Mouse (Mus musculus) neural tube, embryonic 13.5 days (tissue): ENCODE results near the gene Vsir. TPM values are rescaled to one million over a fixed set of nuclear protein-coding genes. Genes with fewer than 3 reads are reported as not detected.
A peak's percentile ranks its signal among the peaks of the same experiment; 100 is the strongest.

Experiments used
- ATAC-seq: fragments of 200-750 bp; cut with Nextera tagmentation; 2 replicates; pipeline ENCODE4 v1.8.0; 2017; ENCODE audit warnings: low read depth, mild to moderate bottlenecking, moderate TSS enrichment, moderate library complexity
- H3K27ac ChIP-seq: fragments of 300-500 bp; sonication (generic); replicated peaks from 2 replicates; pipeline ENCODE4 v1.5.1; 2015; ENCODE audit warnings: moderate library complexity, mild to moderate bottlenecking, inconsistent platforms
- H3K27me3 ChIP-seq: fragments of 300-500 bp; sonication (generic); 2 replicates; pipeline ENCODE4 v1.6.1; 2015; ENCODE audit warnings: mild to moderate bottlenecking, inconsistent platforms
- H3K36me3 ChIP-seq: fragments of 300-500 bp; sonication (generic); 2 replicates; pipeline ENCODE4 v1.6.1; 2015; ENCODE audit warnings: mild to moderate bottlenecking, inconsistent platforms
- H3K4me1 ChIP-seq: fragments of 300-500 bp; sonication (generic); replicated peaks from 2 replicates; pipeline ENCODE4 v1.6.1; 2015; ENCODE audit warnings: inconsistent platforms
- H3K4me2 ChIP-seq: fragments of 300-500 bp; sonication (generic); 2 replicates; pipeline ENCODE4 v1.6.1; 2015; ENCODE audit warnings: inconsistent platforms, mild to moderate bottlenecking, moderate library complexity
- H3K4me3 ChIP-seq: fragments of 300-500 bp; sonication (generic); 2 replicates; pipeline ENCODE4 v1.5.1; 2015; ENCODE audit warnings: mild to moderate bottlenecking, inconsistent platforms
- H3K9ac ChIP-seq: fragments of 300-500 bp; sonication (generic); 2 replicates; pipeline ENCODE4 v1.6.1; 2015; ENCODE audit warnings: moderate library complexity, mild to moderate bottlenecking, inconsistent platforms
- H3K9me3 ChIP-seq: fragments of 300-500 bp; sonication (generic); 2 replicates; pipeline ENCODE4 v1.6.1; 2016; ENCODE audit warnings: inconsistent platforms
- WGBS: fragments of 180-500 bp; shearing (Covaris S2); methylation state at CpG from one replicate; pipeline ENCODE4 v1.1.7; 2015; 5-methylcytosine and 5-hydroxymethylcytosine counted together
- polyA plus RNA-seq: library from polyadenylated mRNA; unstranded; fragments of >200 nt; fragmentation: Nextera tagmentation; extraction: Ambion mirVana; gene quantifications from 2 replicates; pipeline ENCODE4 v1.2.1, GENCODE M21; 2015

The Vsir gene
- polyA plus RNA-seq, 1 experiment from 2014 or later: 3.0 TPM

DNA sequence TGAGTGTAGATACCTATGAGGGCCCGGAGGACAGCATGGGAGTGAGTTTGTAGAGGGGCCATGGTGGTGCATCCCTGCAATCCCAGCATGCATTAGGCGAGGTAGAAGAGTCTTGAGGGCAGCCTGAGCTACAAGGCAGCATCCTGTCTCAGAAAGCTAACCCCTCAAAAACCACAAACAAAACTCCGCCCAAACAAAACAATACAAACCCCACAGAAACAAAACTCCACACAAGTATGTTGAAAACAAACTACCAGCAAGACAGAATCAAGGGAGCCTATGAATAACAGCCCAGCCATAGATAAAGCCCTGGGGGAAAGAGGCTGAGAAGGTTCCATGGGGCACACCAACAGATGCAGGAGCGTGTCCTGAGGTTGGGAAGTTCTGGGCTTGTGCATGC is 595 bp upstream of the Vsir start:
- WGBS: 88% methylated on average over 4 of the region's 4 CpGs
- Histone ChIP-seq H3K4me2 (peak overlapping the region; percentile 46; the same call in 1 of the 2 replicates), H3K27me3 (peaks cover 24% of the 10 kb centered on the region), H3K4me3 (no peak overlapping the region), H3K4me1 (peaks cover 50% of the 10 kb centered on the region), H3K36me3 (no peaks in the 10 kb centered on the region), H3K9me3 (no peaks in the 10 kb centered on the region), H3K27ac (no peak overlapping the region), H3K9ac (no peak overlapping the region)
- no peak for ATAC-seq

DNA sequence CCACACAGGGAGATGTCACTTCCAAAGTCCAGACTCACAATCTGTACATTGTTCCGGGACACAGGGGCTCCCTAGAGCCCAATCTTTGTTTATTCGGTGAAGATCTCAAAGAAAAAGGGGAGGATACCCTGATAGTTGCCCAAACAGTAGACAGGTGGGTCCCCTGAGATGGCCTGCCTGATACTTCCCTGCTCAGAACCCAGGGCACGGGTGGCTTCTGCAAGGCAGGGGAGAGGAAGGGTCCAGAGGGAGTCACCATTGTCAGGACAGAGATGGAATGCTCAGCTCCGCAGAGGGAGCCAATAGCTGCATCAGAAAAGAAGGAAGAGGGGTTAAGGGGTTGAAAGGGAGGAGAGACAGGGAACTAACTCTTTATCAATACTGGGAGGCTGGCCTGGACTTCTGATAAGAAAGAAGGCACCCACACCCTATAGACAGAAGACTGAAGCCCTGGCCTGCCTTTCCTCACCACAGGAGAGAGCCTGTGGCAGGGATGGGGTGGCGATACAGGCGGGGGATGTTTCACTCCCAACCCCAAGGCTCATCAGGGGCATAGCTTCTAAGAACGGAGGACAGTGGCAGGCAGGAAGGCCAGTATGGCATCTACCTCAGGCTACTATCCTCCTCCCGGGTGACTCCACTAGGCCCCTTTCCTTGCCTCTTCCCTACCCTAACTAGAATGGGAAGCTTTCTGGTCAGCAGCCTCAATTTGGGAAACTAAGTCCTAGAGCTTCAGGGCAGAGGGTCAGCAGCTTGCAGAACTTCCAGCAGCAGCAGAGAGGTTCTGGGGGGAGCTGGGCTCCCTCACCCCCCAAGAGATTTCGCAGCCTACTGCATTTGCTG is 1.3 kb downstream of the Vsir start:
- ATAC-seq: no peak
- peak overlapping the region; percentile 46 for H3K4me2 ChIP-seq
- no peaks in the 10 kb centered on the region for H3K9me3 ChIP-seq
- peaks cover 65% of the 10 kb centered on the region for H3K4me1 ChIP-seq
- 0 out of 2 replicates have a peak overlapping the region, but pooled peaks have one; percentile 26 for H3K9ac ChIP-seq
- H3K27me3 ChIP-seq: peaks cover 24% of the 10 kb centered on the region
- H3K4me3 ChIP-seq: 0 out of 2 replicates have a peak overlapping the region, but pooled peaks have one; percentile 20
- no peaks in the 10 kb centered on the region for H3K36me3 ChIP-seq
- H3K27ac ChIP-seq: no peak overlapping the region
- 46% methylated on average over 9 of the region's 9 CpGs for WGBS

DNA sequence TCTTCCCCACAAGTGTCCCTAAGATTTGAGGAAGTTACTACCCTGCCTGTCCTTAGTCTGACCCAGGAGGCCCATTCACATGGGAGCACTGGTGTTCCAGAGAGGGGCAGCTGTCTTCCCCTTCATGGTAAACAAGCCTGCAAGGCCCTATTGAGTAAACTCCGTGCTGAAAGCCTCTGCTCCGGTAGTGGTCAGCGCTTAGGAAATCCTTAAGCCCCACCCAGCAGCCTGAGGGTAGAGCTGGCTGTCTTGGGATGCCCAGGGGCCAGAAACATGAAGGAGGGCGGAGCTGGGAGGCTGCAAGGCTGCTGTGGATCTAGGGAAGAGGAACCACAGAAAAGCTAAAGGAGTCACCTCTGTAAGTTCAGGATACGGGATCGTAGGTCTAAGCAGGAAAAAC is 2.4 kb downstream of the Vsir start:
- peaks cover 24% of the 10 kb centered on the region for H3K27me3 ChIP-seq
- H3K4me1 ChIP-seq: peaks cover 71% of the 10 kb centered on the region
- ATAC-seq: no peak
- H3K9me3 ChIP-seq: no peaks in the 10 kb centered on the region
- H3K36me3 ChIP-seq: no peaks in the 10 kb centered on the region
- no peak overlapping the region for H3K4me2 ChIP-seq
- no peak overlapping the region for H3K27ac ChIP-seq
- no peak overlapping the region for H3K9ac ChIP-seq
- 39% methylated on average over 6 of the region's 6 CpGs for WGBS
- no peak overlapping the region for H3K4me3 ChIP-seq

DNA sequence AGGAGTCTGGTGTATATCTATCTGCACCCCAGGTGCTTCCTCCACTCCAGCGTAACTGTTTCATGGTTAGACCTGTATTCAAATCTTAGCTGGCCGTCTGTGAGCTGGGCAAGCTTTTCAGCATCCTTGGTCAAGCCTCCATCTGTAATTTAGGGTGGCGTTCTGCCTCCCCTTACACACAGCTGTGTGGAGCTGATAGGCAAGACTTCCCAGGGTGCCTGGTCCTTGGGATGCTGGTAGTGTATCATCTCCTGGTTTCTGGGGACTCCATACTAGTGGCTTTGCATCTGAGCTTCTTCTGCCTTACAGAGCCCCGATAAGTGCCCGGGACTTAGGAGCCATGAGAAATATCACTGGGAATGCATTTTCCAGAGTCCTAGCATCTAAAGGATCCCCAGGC is 3.0 kb downstream of the Vsir start:
- Histone ChIP-seq H3K9me3 (no peaks in the 10 kb centered on the region), H3K4me2 (no peak overlapping the region), H3K27ac (no peak overlapping the region), H3K4me3 (no peak overlapping the region), H3K4me1 (peaks cover 71% of the 10 kb centered on the region), H3K36me3 (no peaks in the 10 kb centered on the region), H3K9ac (no peak overlapping the region), H3K27me3 (peaks cover 24% of the 10 kb centered on the region)
- WGBS: 87% methylated on average over 5 of the region's 5 CpGs
- no peak for ATAC-seq

DNA sequence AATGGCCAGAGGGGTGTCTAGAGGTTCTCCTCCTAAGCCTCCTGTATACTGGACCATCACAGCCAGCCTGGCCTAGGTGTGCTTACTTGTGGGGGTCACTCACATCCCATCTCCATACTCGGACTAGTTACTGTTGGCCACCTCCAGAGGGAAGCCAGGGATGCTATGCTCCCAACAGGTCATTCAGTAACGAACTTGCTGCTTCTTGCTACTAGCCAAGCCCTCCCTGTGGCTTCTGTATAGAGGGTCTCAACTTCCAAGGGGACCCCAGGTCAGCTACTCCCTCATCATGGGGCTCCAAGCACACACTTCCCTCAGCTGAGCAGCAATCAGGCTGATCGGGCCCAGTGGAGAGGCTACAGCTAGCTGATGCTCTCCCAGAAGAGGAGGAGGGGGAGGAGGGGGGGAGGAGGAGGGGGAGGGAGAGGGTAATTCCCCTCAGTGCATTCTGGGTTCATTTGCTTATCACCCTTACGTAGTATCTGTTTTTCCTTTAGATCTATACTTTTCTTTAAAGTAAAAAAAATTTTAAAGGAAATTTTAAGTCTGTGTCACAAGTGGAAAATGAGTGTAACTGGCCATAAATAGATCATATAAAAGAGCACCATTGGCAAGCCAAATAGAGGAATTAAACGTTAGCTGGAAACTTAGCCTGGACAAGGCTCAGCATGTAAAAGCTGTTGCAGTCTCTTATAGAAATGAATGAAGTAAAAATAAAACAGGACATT is 3.6 kb downstream of the Vsir start:
- WGBS: 55% methylated on average over 4 of the region's 5 CpGs
- no peak for ATAC-seq

DNA sequence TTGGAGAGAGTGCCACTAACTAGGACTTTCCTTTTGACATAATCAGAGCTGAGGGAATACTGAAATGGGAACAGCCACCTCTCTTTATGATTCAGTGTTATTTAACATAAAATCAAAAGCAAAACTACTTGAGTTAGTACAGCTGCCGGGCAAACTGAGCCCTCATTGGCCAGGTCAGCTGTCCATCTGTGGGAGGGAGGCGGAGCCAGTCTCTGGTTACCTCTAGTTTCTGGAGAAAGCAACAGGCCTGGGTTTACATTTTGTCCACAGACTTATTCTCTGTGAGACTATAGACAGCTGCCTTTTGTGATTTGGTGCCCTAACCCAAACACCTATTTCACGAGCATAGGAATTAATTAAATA is 4.1 kb downstream of the Vsir start:
- H3K4me3 ChIP-seq: no peak overlapping the region
- no peak for ATAC-seq
- 53% methylated on average over 3 of the region's 3 CpGs for WGBS
- H3K4me2 ChIP-seq: peak overlapping the region; percentile 22; the same call in 1 of the 2 replicates
- peaks cover 66% of the 10 kb centered on the region for H3K4me1 ChIP-seq
- H3K27me3 ChIP-seq: peaks cover 23% of the 10 kb centered on the region
- H3K36me3 ChIP-seq: no peaks in the 10 kb centered on the region
- H3K9ac ChIP-seq: no peak overlapping the region
- H3K27ac ChIP-seq: peak overlapping the region; percentile 78
- H3K9me3 ChIP-seq: no peaks in the 10 kb centered on the region

More for the DNA sequence above, 3.6 kb downstream of the Vsir start:
- no peak overlapping the region for H3K27ac ChIP-seq
- H3K9me3 ChIP-seq: no peaks in the 10 kb centered on the region
- H3K4me1 ChIP-seq: peaks cover 66% of the 10 kb centered on the region
- no peak overlapping the region for H3K9ac ChIP-seq
- peak overlapping the region; percentile 22; the same call in 1 of the 2 replicates for H3K4me2 ChIP-seq
- H3K27me3 ChIP-seq: peaks cover 24% of the 10 kb centered on the region
- no peaks in the 10 kb centered on the region for H3K36me3 ChIP-seq
- no peak overlapping the region for H3K4me3 ChIP-seq

DNA sequence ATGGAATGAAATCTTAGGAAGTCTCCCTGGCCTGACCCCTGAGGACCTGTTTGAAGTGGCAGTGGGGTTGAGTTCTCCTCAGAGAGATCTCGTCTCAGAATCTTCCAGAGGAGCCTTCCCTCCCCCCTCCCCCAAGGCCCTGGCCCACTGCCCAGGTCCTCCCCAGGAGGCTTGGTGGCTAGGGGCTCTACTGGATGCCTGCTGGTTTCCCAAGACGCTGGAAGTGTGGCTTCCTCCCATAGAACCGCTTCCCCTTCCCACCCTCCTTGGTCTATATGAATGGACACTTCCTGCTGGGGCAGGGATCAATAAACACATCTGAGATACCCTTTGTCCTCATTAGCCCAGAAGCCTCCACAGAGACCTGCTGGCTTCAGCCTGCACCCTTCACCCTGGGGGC is 4.6 kb downstream of the Vsir start:
- Histone ChIP-seq H3K9ac (no peak overlapping the region), H3K36me3 (no peaks in the 10 kb centered on the region), H3K9me3 (no peaks in the 10 kb centered on the region), H3K4me1 (peaks cover 61% of the 10 kb centered on the region), H3K27ac (peak overlapping the region; percentile 78), H3K4me2 (peak overlapping the region; percentile 16; the same call in 1 of the 2 replicates), H3K4me3 (no peak overlapping the region), H3K27me3 (peaks cover 19% of the 10 kb centered on the region)
- ATAC-seq: no peak
- WGBS: 17% methylated on average over 3 of the region's 3 CpGs

DNA sequence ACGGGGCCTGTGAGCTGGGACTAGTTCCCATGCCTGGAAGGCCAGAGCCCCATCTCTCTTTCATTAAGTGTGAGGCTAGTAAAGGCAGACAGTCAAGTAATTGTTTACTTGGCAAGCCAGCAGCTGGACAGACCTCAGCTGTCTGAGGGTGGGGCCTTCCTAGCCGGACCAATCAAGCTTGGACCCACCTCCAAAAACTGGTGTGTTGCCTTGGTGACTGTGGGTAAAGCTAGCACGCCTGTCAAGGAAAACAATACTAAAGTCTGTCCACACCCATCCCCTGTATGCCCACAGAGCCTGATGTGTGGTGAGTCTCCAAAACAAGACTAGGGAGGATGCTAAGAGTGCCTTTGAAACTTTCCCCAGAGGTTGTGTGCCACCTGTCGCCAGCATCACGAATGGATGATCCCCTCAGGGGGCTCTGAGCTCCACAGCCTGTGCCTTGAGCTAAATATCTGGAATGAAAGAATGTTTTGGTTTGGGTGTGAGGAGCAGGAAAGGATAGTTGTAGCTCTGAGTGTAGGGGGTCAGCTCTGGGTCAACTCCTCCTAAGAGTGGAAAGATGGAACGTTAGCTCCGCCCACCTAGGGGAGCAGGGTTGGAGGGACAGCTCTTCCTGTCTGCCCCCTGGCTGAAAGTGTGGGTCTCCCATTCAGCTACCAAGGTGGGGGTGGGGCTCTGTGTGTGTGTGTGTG is 5.3 kb downstream of the Vsir start:
- ATAC-seq: peak; percentile 60
- Histone ChIP-seq H3K4me2 (peak overlapping the region; percentile 16; the same call in 1 of the 2 replicates), H3K4me1 (peaks cover 55% of the 10 kb centered on the region), H3K4me3 (no peak overlapping the region), H3K27me3 (peaks cover 14% of the 10 kb centered on the region), H3K9me3 (no peaks in the 10 kb centered on the region), H3K36me3 (no peaks in the 10 kb centered on the region), H3K9ac (no peak overlapping the region), H3K27ac (peak overlapping the region; percentile 78)
- WGBS: 17% methylated on average over 7 of the region's 7 CpGs

DNA sequence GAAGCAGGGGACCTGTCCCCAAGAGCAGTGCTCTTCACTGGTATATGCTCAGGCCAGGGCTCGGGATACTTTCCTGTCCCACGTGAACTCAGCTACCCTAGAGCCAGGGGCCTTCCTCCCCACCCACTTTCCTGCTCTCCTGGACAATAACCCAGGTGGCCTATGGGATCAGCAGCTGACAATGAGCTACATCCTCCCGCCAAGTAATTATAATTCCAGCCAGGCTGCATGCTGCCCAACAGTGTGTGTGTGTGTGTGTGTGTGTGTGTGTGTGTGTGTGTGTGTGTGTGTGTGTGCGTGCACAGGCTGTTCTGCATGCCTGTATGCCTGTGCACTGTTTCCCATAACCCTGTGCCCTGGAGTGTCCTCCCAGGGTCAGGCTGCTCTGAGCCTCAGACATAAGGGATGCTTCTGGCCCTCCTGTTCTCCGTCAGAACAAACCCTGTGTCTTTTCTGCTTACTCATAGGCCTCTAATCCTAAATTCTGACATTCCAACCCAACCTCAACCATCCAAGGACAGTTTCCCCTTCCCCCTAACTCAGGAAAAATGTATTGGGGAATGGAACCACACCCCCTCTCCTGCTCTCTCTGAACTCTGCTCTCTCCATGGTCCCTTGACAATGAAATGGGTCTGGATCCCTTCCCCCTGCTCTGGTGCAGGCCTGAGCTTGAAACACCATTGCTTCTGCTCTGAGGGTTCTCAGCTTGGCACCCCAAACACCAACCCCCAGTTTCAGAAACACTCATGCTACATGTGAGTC is 6.8 kb downstream of the Vsir start:
- Histone ChIP-seq H3K9me3 (no peaks in the 10 kb centered on the region), H3K4me3 (no peak overlapping the region), H3K4me1 (peaks cover 45% of the 10 kb centered on the region), H3K4me2 (no peak overlapping the region), H3K27me3 (no peaks in the 10 kb centered on the region), H3K9ac (no peak overlapping the region), H3K27ac (0 out of 2 replicates have a peak overlapping the region, but pooled peaks have one; percentile 9), H3K36me3 (no peaks in the 10 kb centered on the region)
- no peak for ATAC-seq
- 68% methylated on average over 5 of the region's 5 CpGs for WGBS

DNA sequence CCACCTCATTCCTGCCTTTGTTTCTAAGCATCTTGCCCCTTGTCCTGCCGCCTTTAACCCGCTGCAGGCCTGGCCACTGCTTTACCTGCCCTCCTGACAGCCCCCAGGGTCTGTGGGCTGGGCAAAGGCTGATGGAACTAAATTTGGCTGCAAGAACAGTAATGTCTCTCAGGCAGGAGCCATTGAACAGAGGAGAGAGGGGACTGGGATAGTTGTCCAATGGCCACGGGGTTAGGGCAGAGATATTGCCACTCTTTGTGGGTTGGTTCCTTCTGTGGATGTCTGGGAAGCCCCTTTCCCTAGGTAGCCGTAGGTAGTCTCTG is 7.3 kb downstream of the Vsir start:
- Histone ChIP-seq H3K4me1 (peaks cover 44% of the 10 kb centered on the region), H3K4me2 (no peak overlapping the region), H3K9ac (no peak overlapping the region), H3K27ac (no peak overlapping the region), H3K4me3 (no peak overlapping the region), H3K27me3 (no peaks in the 10 kb centered on the region), H3K9me3 (no peaks in the 10 kb centered on the region), H3K36me3 (no peaks in the 10 kb centered on the region)
- ATAC-seq: no peak
- WGBS: 92% methylated on average over 4 of the region's 4 CpGs

DNA sequence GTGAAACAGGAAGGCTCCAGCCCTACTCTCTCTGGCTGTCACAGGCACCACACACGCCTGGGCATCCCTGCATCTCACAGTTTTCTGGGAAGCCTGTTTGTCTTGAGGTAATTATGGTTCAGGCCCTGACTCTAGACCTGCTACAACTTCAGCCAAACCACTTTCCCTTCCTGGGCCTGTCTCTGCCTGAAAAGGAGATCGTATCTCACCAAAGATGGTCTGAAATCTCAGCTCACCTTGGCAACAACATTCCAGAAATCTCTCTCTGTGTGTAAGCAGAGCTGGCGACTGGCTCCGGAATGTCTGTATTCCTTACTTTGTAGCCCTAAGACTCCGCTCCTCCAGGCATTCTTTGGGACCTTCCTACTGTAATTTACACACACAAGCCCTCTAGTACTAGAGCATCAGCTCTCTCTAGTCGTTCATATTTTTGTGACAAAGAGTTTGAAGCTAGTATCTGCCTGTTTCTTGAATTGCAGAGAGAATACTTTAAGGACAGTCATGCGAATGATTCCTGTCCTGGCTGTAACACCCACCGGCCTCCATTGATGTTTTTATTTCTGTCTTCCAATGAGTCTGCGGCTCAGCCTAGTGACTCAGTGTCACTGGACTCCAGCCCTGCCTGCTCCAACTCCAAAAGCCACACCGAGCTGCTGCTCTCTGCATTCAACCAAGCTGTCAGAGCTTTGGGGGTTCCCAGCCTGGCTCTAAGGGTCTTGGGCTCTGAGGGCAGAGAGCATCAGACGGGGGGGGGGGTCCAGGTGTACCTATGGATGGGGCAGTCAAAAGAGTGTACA is 8.4 kb downstream of the Vsir start:
- Histone ChIP-seq H3K4me2 (no peak overlapping the region), H3K36me3 (no peaks in the 10 kb centered on the region), H3K27me3 (no peaks in the 10 kb centered on the region), H3K9ac (no peak overlapping the region), H3K4me1 (peaks cover 42% of the 10 kb centered on the region), H3K27ac (no peak overlapping the region), H3K4me3 (no peak overlapping the region), H3K9me3 (no peaks in the 10 kb centered on the region)
- ATAC-seq: no peak
- WGBS: 78% methylated on average over 11 of the region's 11 CpGs
